Mouse (Mus musculus): ENCODE measurements around the gene Calu. TPM values are rescaled to one million over a fixed set of nuclear protein-coding genes. Genes with fewer than 3 reads are reported as not detected.

Calu gene
- polyA plus RNA-seq, 1 experiment, result 183 TPM

- H3K4me3 ChIP-seq, result no peak overlapping the region
- H3K36me3 ChIP-seq (ENCODE audit: control insufficient read depth, insufficient read depth), result peaks cover 57% of the 10 kb centered on the region
- peaks cover 70% of the 10 kb centered on the region for H3K79me2 ChIP-seq (ENCODE audit: control insufficient read depth, insufficient read depth)
- peak overlapping the region; percentile 28 for H3K4me2 ChIP-seq (ENCODE audit: low read depth)
- TF ChIP-seq TCF3 (IDR thresholded peaks at IDR 0.05; ENCODE audit: insufficient read length, low read depth) (no peak), MYOD1 (IDR thresholded peaks at IDR 0.05; ENCODE audit: control insufficient read depth in 1 of 3, insufficient read length in 2 of 3, low read depth in 2 of 3) (no peak), SRF (IDR thresholded peaks at IDR 0.05; ENCODE audit: control insufficient read depth, insufficient read length, low read depth) (no peak), MYOG (IDR thresholded peaks at IDR 0.05; ENCODE audit: control insufficient read depth in 1 of 3, insufficient read depth in 1 of 3, insufficient read length in 2 of 3, low read depth in 2 of 3) (no peak), USF1 (IDR thresholded peaks at IDR 0.05; ENCODE audit: low read depth) (no peak), CEBPB (IDR thresholded peaks at IDR 0.05; ENCODE audit: insufficient read depth, poor library complexity, severe bottlenecking) (no peak), POLR2AphosphoS2 (IDR thresholded peaks at IDR 0.05; ENCODE audit: insufficient read length, low read depth) (no peak)
- H3K27me3 ChIP-seq (ENCODE audit: control insufficient read depth, insufficient read depth, insufficient read length), result no peaks in the 10 kb centered on the region
- H3ac ChIP-seq (ENCODE audit: control insufficient read depth, insufficient read length), result no peak overlapping the region
Observed at GRCm38 (mm10) chr6:29363129-29363515, 15.3 kb downstream of the Calu start.

GRCm38 (mm10) chr6:29365277-29365676 is 17.4 kb downstream of the Calu start:
- peaks cover 57% of the 10 kb centered on the region for H3K36me3 ChIP-seq (ENCODE audit: control insufficient read depth, insufficient read depth)
- TF ChIP-seq MYOD1 (IDR thresholded peaks at IDR 0.05; ENCODE audit: control insufficient read depth in 1 of 3, insufficient read length in 2 of 3, low read depth in 2 of 3) (no peak), TCF12 (IDR thresholded peaks at IDR 0.05; ENCODE audit: insufficient read depth, poor library complexity, severe bottlenecking) (no peak), CEBPB (IDR thresholded peaks at IDR 0.05; ENCODE audit: insufficient read depth, poor library complexity, severe bottlenecking) (no peak), E2F4 (IDR thresholded peaks at IDR 0.05; ENCODE audit: insufficient read depth) (no peak), POLR2AphosphoS2 (IDR thresholded peaks at IDR 0.05; ENCODE audit: insufficient read length, low read depth) (no peak), TCF3 (IDR thresholded peaks at IDR 0.05; ENCODE audit: insufficient read length, low read depth) (no peak), POLR2A (IDR thresholded peaks at IDR 0.05; ENCODE audit: insufficient read length, low read depth) (no peak), USF1 (IDR thresholded peaks at IDR 0.05; ENCODE audit: low read depth) (no peak), MAX (IDR thresholded peaks at IDR 0.05; ENCODE audit: low read depth) (no peak), MYOG (IDR thresholded peaks at IDR 0.05; ENCODE audit: control insufficient read depth in 1 of 3, insufficient read depth in 1 of 3, insufficient read length in 2 of 3, low read depth in 2 of 3) (no peak), REST (IDR thresholded peaks at IDR 0.05; ENCODE audit: insufficient read depth, insufficient read length) (no peak), SRF (IDR thresholded peaks at IDR 0.05; ENCODE audit: control insufficient read depth, insufficient read length, low read depth) (no peak)
- H3K79me2 ChIP-seq (ENCODE audit: control insufficient read depth, insufficient read depth), result peaks cover 54% of the 10 kb centered on the region
- no peak overlapping the region for H3K4me3 ChIP-seq
- H3K27me3 ChIP-seq (ENCODE audit: control insufficient read depth, insufficient read depth, insufficient read length), result no peaks in the 10 kb centered on the region
- no peak overlapping the region for H3ac ChIP-seq (ENCODE audit: control insufficient read depth, insufficient read length)
- H3K4me2 ChIP-seq (ENCODE audit: low read depth), result no peak overlapping the region

- H3K79me2 ChIP-seq (ENCODE audit: control insufficient read depth, insufficient read depth), result no peaks in the 10 kb centered on the region
- peaks cover 46% of the 10 kb centered on the region for H3K36me3 ChIP-seq (ENCODE audit: control insufficient read depth, insufficient read depth)
- H3ac ChIP-seq (ENCODE audit: control insufficient read depth, insufficient read length), result no peak overlapping the region
- no peaks in the 10 kb centered on the region for H3K27me3 ChIP-seq (ENCODE audit: control insufficient read depth, insufficient read depth, insufficient read length)
- H3K4me2 ChIP-seq (ENCODE audit: low read depth), result no peak overlapping the region
- H3K4me3 ChIP-seq, result no peak overlapping the region
- TF ChIP-seq E2F4 (IDR thresholded peaks at IDR 0.05; ENCODE audit: insufficient read depth) (no peak), MYOD1 (IDR thresholded peaks at IDR 0.05; ENCODE audit: control insufficient read depth in 1 of 3, insufficient read length in 2 of 3, low read depth in 2 of 3) (no peak), CEBPB (IDR thresholded peaks at IDR 0.05; ENCODE audit: insufficient read depth, poor library complexity, severe bottlenecking) (no peak), TCF12 (IDR thresholded peaks at IDR 0.05; ENCODE audit: insufficient read depth, poor library complexity, severe bottlenecking) (no peak), MYOG (IDR thresholded peaks at IDR 0.05; ENCODE audit: control insufficient read depth in 1 of 3, insufficient read depth in 1 of 3, insufficient read length in 2 of 3, low read depth in 2 of 3) (no peak), POLR2A (IDR thresholded peaks at IDR 0.05; ENCODE audit: insufficient read length, low read depth) (no peak)
Observed at GRCm38 (mm10) chr6:29377386-29377785, 29.5 kb downstream of the Calu start.

GRCm38 (mm10) chr6:29378678-29379077 is 30.8 kb downstream of the Calu start:
- H3K79me2 ChIP-seq (ENCODE audit: control insufficient read depth, insufficient read depth), result no peaks in the 10 kb centered on the region
- H3K36me3 ChIP-seq (ENCODE audit: control insufficient read depth, insufficient read depth), result peaks cover 38% of the 10 kb centered on the region
- H3ac ChIP-seq (ENCODE audit: control insufficient read depth, insufficient read length), result no peak overlapping the region
- H3K4me3 ChIP-seq, result no peak overlapping the region
- TF ChIP-seq POLR2A (IDR thresholded peaks at IDR 0.05; ENCODE audit: insufficient read length, low read depth), result peak; percentile 38
- TF ChIP-seq POLR2AphosphoS2 (IDR thresholded peaks at IDR 0.05; ENCODE audit: insufficient read length, low read depth), result peak; percentile 91
- TF ChIP-seq MAX (IDR thresholded peaks at IDR 0.05; ENCODE audit: low read depth), result no peak
- no peak for TF ChIP-seq MYOD1 (IDR thresholded peaks at IDR 0.05; ENCODE audit: control insufficient read depth in 1 of 3, insufficient read length in 2 of 3, low read depth in 2 of 3)
- H3K4me2 ChIP-seq (ENCODE audit: low read depth), result no peak overlapping the region
- H3K27me3 ChIP-seq (ENCODE audit: control insufficient read depth, insufficient read depth, insufficient read length), result no peaks in the 10 kb centered on the region

GRCm38 (mm10) chr6:29379954-29380353 is 32.1 kb downstream of the Calu start:
- no peak overlapping the region for H3K4me2 ChIP-seq (ENCODE audit: low read depth)
- no peak for TF ChIP-seq E2F4 (IDR thresholded peaks at IDR 0.05; ENCODE audit: insufficient read depth)
- TF ChIP-seq TCF12 (IDR thresholded peaks at IDR 0.05; ENCODE audit: insufficient read depth, poor library complexity, severe bottlenecking), result no peak

More at GRCm38 (mm10) chr6:29379954-29380353, 32.1 kb downstream of the Calu start:
- Histone ChIP-seq H3ac (ENCODE audit: control insufficient read depth, insufficient read length) (no peak overlapping the region), H3K27me3 (ENCODE audit: control insufficient read depth, insufficient read depth, insufficient read length) (no peaks in the 10 kb centered on the region), H3K4me3 (no peak overlapping the region), H3K79me2 (ENCODE audit: control insufficient read depth, insufficient read depth) (no peaks in the 10 kb centered on the region), H3K36me3 (ENCODE audit: control insufficient read depth, insufficient read depth) (peaks cover 29% of the 10 kb centered on the region)

All from myocyte (in vitro differentiated cells).